Mouse (Mus musculus) kidney, embryonic 14.5 days (tissue): ENCODE measurements around the gene Rnf135. TPM values are rescaled to one million over a fixed set of nuclear protein-coding genes. Genes with fewer than 3 reads are reported as not detected.

Experiments used
- ATAC-seq: fragments of 200-750 bp; cut with Nextera tagmentation; 2 replicates; pipeline ENCODE4 v1.8.0; 2017; ENCODE audit warnings: moderate number of reproducible peaks, mild to moderate bottlenecking, moderate TSS enrichment, moderate library complexity; ENCODE audit not compliant: low FRiP score, low TSS enrichment
- H3K27ac ChIP-seq: fragments of 300-500 bp; sonication (generic); 2 replicates; pipeline ENCODE4 v1.5.1; 2014; ENCODE audit warnings: low read depth, mild to moderate bottlenecking, low read length, moderate library complexity, mixed read lengths
- H3K27me3 ChIP-seq: fragments of 300-500 bp; sonication (generic); 2 replicates; pipeline ENCODE4 v1.6.1; 2014; ENCODE audit warnings: mild to moderate bottlenecking, low read length; ENCODE audit not compliant: control insufficient read depth, insufficient read depth
- H3K36me3 ChIP-seq: fragments of 300-500 bp; sonication (generic); 2 replicates; pipeline ENCODE4 v1.6.1; 2014; ENCODE audit warnings: low read length, mixed read lengths; ENCODE audit not compliant: control insufficient read depth, insufficient read depth
- H3K4me1 ChIP-seq: fragments of 300-500 bp; sonication (generic); 2 replicates; pipeline ENCODE4 v1.6.1; 2014; ENCODE audit warnings: low read length, mixed read lengths; ENCODE audit not compliant: control insufficient read depth, insufficient read depth
- H3K4me2 ChIP-seq: fragments of 300-500 bp; sonication (generic); replicated peaks from 2 replicates; pipeline ENCODE4 v1.6.1; 2014; ENCODE audit warnings: low read depth, mild to moderate bottlenecking, low read length
- H3K4me3 ChIP-seq: fragments of 300-500 bp; sonication (generic); 2 replicates; pipeline ENCODE4 v1.5.1; 2014; ENCODE audit warnings: mild to moderate bottlenecking, low read length
- H3K9ac ChIP-seq: fragments of 300-500 bp; sonication (generic); 2 replicates; pipeline ENCODE4 v1.6.1; 2014; ENCODE audit warnings: low read depth, mild to moderate bottlenecking, low read length, moderate library complexity
- H3K9me3 ChIP-seq: fragments of 300-500 bp; sonication (generic); 2 replicates; pipeline ENCODE4 v1.6.1; 2016; ENCODE audit warnings: low read length; ENCODE audit not compliant: control insufficient read depth
- WGBS: fragments of 180-500 bp; shearing (Covaris S2); extraction: QIAGEN DNeasy Blood & Tissue Kit; methylation state at CpG from one replicate; pipeline ENCODE4 v1.1.7; 2014; 5-methylcytosine and 5-hydroxymethylcytosine counted together
- polyA plus RNA-seq: library from polyadenylated mRNA; unstranded; fragments of >200 nt; fragmentation: Nextera tagmentation; extraction: Ambion mirVana; gene quantifications from 2 replicates; pipeline ENCODE4 v1.2.1, GENCODE M21; 2014

Rnf135 gene
- polyA plus RNA-seq, 1 experiment from 2014 or later, result 8.0 TPM

GRCm38 (mm10) chr11:80155541-80155940 is 28.1 kb upstream of the Rnf135 start:
- 83% methylated on average over 8 of the region's 8 CpGs for WGBS
- no peak for ATAC-seq
- Histone ChIP-seq H3K27me3 (peaks cover 19% of the 10 kb centered on the region), H3K4me3 (no peak overlapping the region), H3K9ac (no peak overlapping the region), H3K36me3 (no peaks in the 10 kb centered on the region), H3K4me2 (no peak overlapping the region), H3K9me3 (no peaks in the 10 kb centered on the region), H3K27ac (no peak overlapping the region), H3K4me1 (0 out of 2 replicates have a peak, but pooled peaks cover 3% of the 10 kb centered on the region)

- H3K9me3 ChIP-seq, result no peaks in the 10 kb centered on the region
- ATAC-seq, result no peak
- WGBS, result 93% methylated on average over 4 of the region's 4 CpGs
- no peaks in the 10 kb centered on the region for H3K36me3 ChIP-seq
- H3K4me3 ChIP-seq, result no peak overlapping the region
- H3K27me3 ChIP-seq, result peaks cover 19% of the 10 kb centered on the region
- no peak overlapping the region for H3K9ac ChIP-seq
- 0 out of 2 replicates have a peak, but pooled peaks cover 3% of the 10 kb centered on the region for H3K4me1 ChIP-seq
- H3K4me2 ChIP-seq, result no peak overlapping the region
- H3K27ac ChIP-seq, result no peak overlapping the region
Observed at GRCm38 (mm10) chr11:80155961-80156360, 27.7 kb upstream of the Rnf135 start.

GRCm38 (mm10) chr11:80156841-80157240 is 26.8 kb upstream of the Rnf135 start:
- no peak for ATAC-seq
- Histone ChIP-seq H3K4me2 (no peak overlapping the region), H3K9ac (no peak overlapping the region), H3K4me1 (0 out of 2 replicates have a peak, but pooled peaks cover 3% of the 10 kb centered on the region), H3K4me3 (no peak overlapping the region), H3K27me3 (peaks cover 19% of the 10 kb centered on the region), H3K9me3 (no peaks in the 10 kb centered on the region), H3K27ac (no peak overlapping the region), H3K36me3 (no peaks in the 10 kb centered on the region)
- 90% methylated on average over 4 of the region's 4 CpGs for WGBS

GRCm38 (mm10) chr11:80159018-80159417 is 24.6 kb upstream of the Rnf135 start:
- Histone ChIP-seq H3K9ac (no peak overlapping the region), H3K4me2 (no peak overlapping the region), H3K9me3 (no peaks in the 10 kb centered on the region), H3K4me3 (no peak overlapping the region), H3K27ac (no peak overlapping the region), H3K27me3 (peaks cover 15% of the 10 kb centered on the region), H3K4me1 (0 out of 2 replicates have a peak, but pooled peaks cover 3% of the 10 kb centered on the region), H3K36me3 (no peaks in the 10 kb centered on the region)
- ATAC-seq, result no peak
- 86% methylated on average over 7 of the region's 7 CpGs for WGBS

DNA sequence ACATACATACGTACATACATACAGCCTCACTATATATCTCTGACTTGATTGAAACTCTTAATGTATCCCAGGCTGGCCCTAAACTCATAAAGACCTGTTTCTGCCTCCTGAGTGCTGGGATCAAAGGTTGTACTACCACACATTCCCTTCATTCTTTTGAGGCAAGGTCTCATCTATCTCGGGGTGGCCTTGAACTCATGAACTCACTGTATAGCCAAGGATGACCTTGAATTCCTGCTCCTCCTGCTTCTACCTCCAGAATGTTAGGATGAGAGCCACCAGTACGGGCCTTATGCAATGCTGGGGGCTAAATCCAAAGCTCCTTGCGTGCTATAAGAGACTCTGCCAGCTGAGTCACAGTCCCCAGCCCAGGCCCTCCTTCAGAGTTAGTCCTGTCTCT is 22.6 kb upstream of the Rnf135 start:
- Histone ChIP-seq H3K36me3 (no peaks in the 10 kb centered on the region), H3K9me3 (no peaks in the 10 kb centered on the region), H3K4me3 (no peak overlapping the region), H3K9ac (no peak overlapping the region), H3K27me3 (no peaks in the 10 kb centered on the region; the same call in 1 of the 2 replicates), H3K27ac (no peak overlapping the region), H3K4me1 (no peaks in the 10 kb centered on the region), H3K4me2 (no peak overlapping the region)
- 82% methylated on average over 4 of the region's 4 CpGs for WGBS
- ATAC-seq, result no peak

- Histone ChIP-seq H3K27ac (peak overlapping the region; percentile 69), H3K36me3 (no peaks in the 10 kb centered on the region), H3K9me3 (no peaks in the 10 kb centered on the region), H3K4me2 (no peak overlapping the region), H3K4me1 (no peaks in the 10 kb centered on the region), H3K27me3 (no peaks in the 10 kb centered on the region), H3K9ac (no peak overlapping the region), H3K4me3 (no peak overlapping the region)
- WGBS, result 77% methylated on average over 7 of the region's 7 CpGs
- ATAC-seq, result no peak
Observed at GRCm38 (mm10) chr11:80163362-80164116, 20.1 kb upstream of the Rnf135 start.

DNA sequence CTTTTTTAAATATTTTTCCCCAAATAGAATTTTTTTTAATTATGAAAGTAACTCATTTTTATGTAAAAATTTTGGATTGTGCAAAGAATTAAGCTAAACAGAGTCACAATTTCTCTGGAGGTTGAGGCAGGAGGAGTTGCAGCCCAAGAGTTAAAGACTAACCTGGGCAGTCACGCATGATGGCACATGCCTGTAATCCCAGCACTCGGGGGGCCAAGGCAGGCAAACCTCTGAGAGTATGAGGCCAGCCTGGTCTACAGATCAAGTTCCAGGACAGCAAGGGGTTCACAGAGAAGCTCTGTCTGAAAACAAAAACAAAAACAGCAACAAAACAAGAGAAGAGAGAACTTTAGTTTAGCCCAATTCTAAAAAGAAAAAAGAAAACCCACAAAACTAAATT is 19.4 kb upstream of the Rnf135 start:
- 34% methylated on average over 2 of the region's 2 CpGs for WGBS
- Histone ChIP-seq H3K4me1 (no peaks in the 10 kb centered on the region), H3K4me3 (no peak overlapping the region), H3K36me3 (no peaks in the 10 kb centered on the region), H3K9ac (no peak overlapping the region), H3K9me3 (no peaks in the 10 kb centered on the region), H3K27me3 (no peaks in the 10 kb centered on the region), H3K4me2 (no peak overlapping the region), H3K27ac (no peak overlapping the region)
- no peak for ATAC-seq

DNA sequence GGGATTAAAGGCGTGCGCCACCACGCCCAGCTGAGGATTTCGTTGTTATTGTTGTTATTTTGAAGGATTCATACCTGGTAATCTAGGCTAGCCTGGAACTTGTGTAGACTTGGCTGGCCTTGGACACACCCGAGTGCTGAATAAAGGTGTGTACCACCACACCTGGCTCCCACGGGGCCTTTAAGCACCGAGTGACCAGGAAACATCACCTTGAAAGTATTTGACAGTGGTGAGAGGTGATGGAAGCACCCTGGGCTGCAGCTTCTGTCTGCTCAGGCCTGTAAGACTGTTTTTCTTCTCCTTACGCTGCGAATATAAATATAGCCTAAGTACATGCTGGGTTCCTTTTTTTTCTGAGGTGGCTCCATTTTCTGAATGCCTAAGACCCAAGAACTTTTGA is 15.5 kb upstream of the Rnf135 start:
- no peaks in the 10 kb centered on the region for H3K36me3 ChIP-seq
- H3K27me3 ChIP-seq, result no peaks in the 10 kb centered on the region
- H3K4me3 ChIP-seq, result no peak overlapping the region
- H3K9ac ChIP-seq, result no peak overlapping the region
- no peaks in the 10 kb centered on the region for H3K4me1 ChIP-seq
- H3K9me3 ChIP-seq, result no peaks in the 10 kb centered on the region
- H3K27ac ChIP-seq, result no peak overlapping the region
- ATAC-seq, result no peak
- 92% methylated on average over 9 of the region's 9 CpGs for WGBS
- no peak overlapping the region for H3K4me2 ChIP-seq

DNA sequence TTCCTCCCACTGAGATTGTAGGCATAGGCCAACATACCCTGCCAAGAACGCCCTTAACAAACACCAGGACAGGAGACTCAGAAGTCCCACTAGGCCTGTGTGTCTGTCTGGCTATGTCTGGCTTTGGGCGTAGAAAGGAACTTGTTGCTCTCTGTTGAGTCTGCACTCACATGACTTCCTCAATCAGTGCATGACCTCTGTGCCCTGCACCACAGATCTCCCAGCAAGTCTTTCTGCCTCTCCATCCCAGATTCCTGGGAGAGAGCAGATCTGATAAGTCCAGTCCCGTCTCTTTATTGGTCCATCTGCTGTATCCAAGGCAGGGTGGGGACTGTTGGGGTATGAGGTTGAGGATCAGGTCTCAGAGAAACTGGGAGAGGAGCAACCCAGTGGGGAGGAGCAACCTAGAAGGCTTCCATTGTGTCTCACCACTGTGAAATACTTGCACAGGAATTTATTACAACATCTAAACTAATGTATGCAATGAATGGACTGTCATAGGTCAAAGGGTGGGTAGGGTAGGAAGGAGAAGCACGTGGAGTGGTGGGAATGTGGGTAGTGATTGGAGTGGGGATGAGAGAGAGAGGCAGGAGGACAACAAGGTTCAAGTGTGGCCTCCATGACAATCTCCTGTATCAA is 14.9 kb upstream of the Rnf135 start:
- ATAC-seq, result no peak
- no peak overlapping the region for H3K4me2 ChIP-seq
- no peak overlapping the region for H3K4me3 ChIP-seq
- WGBS, result 78% methylated on average over 4 of the region's 4 CpGs
- H3K27ac ChIP-seq, result no peak overlapping the region
- no peaks in the 10 kb centered on the region for H3K27me3 ChIP-seq
- H3K9me3 ChIP-seq, result no peaks in the 10 kb centered on the region
- H3K36me3 ChIP-seq, result no peaks in the 10 kb centered on the region
- H3K4me1 ChIP-seq, result no peaks in the 10 kb centered on the region
- H3K9ac ChIP-seq, result no peak overlapping the region
